Mouse (Mus musculus) lung, embryonic 15.5 days (tissue): ENCODE data around the gene Mesp2. TPM values are rescaled to one million over a fixed set of nuclear protein-coding genes. Genes with fewer than 3 reads are reported as not detected.

Experiments used
- ATAC-seq: fragments of 200-750 bp; cut with Nextera tagmentation; 2 replicates; pipeline ENCODE4 v1.8.0; 2017; ENCODE audit warnings: moderate number of reproducible peaks, borderline replicate concordance; ENCODE audit not compliant: low FRiP score, low TSS enrichment; ENCODE audit errors: extremely low read depth
- H3K27ac ChIP-seq: fragments of 300-500 bp; sonication (generic); 2 replicates; pipeline ENCODE4 v1.5.1; 2015; ENCODE audit warnings: moderate library complexity, mild to moderate bottlenecking, inconsistent platforms
- H3K27me3 ChIP-seq: fragments of 300-500 bp; sonication (generic); 2 replicates; pipeline ENCODE4 v1.6.1; 2015; ENCODE audit warnings: inconsistent platforms
- H3K36me3 ChIP-seq: fragments of 300-500 bp; sonication (generic); 2 replicates; pipeline ENCODE4 v1.6.1; 2015; ENCODE audit warnings: inconsistent platforms
- H3K4me1 ChIP-seq: fragments of 300-500 bp; sonication (generic); 2 replicates; pipeline ENCODE4 v1.6.1; 2015; ENCODE audit warnings: inconsistent platforms
- H3K4me2 ChIP-seq: fragments of 300-500 bp; sonication (generic); 2 replicates; pipeline ENCODE4 v1.6.1; 2015; ENCODE audit warnings: inconsistent platforms, mild to moderate bottlenecking, moderate library complexity
- H3K4me3 ChIP-seq: fragments of 300-500 bp; sonication (generic); 2 replicates; pipeline ENCODE4 v1.5.1; 2015; ENCODE audit warnings: mild to moderate bottlenecking, inconsistent platforms
- H3K9ac ChIP-seq: fragments of 300-500 bp; sonication (generic); 2 replicates; pipeline ENCODE4 v1.6.1; 2015; ENCODE audit warnings: inconsistent platforms
- H3K9me3 ChIP-seq: fragments of 300-500 bp; sonication (generic); 2 replicates; pipeline ENCODE4 v1.6.1; 2016; ENCODE audit warnings: inconsistent platforms
- WGBS: fragments of 180-500 bp; shearing (Covaris S2); methylation state at CpG from one replicate; pipeline ENCODE4 v1.1.7; 2015; 5-methylcytosine and 5-hydroxymethylcytosine counted together
- polyA plus RNA-seq: library from polyadenylated mRNA; unstranded; fragments of >200 nt; fragmentation: Nextera tagmentation; extraction: Ambion mirVana; gene quantifications from 2 replicates; pipeline ENCODE4 v1.2.1, GENCODE M21; 2015

Gene Mesp2
- 0.48 and 0.56 TPM in 2 replicates for polyA plus RNA-seq

GRCm38 (mm10) chr7:79810611-79811506 is at the start of gene Mesp2:
Mesp2 (plus strand) TSS chr7:79810727.
- Histone ChIP-seq H3K4me2 (peak within 1 kb of the TSS; percentile 64), H3K27ac (no peak within 1 kb of the TSS), H3K4me3 (peak within 1 kb of the TSS; percentile 27), H3K9ac (peak within 1 kb of the TSS; percentile 21; the same call in 1 of the 2 replicates), H3K4me1 (peaks cover 9% of the 10 kb centered on the region), H3K9me3 (no peaks in the 10 kb centered on the region), H3K36me3 (no peaks in the 10 kb centered on the region), H3K27me3 (peaks cover 34% of the 10 kb centered on the region)
- peak; percentile 55; the same call in 1 of the 2 replicates for ATAC-seq
- 8% methylated on average over 71 of the region's 71 CpGs for WGBS

- WGBS = 70% methylated on average over 5 of the region's 5 CpGs
- Histone ChIP-seq H3K27me3 (no peaks in the 10 kb centered on the region), H3K27ac (no peak overlapping the region), H3K36me3 (no peaks in the 10 kb centered on the region), H3K4me3 (no peak overlapping the region), H3K4me1 (0 out of 2 replicates have a peak, but pooled peaks cover 3% of the 10 kb centered on the region), H3K9ac (no peak overlapping the region), H3K9me3 (no peaks in the 10 kb centered on the region), H3K4me2 (no peak overlapping the region)
- no peak for ATAC-seq
Measured at GRCm38 (mm10) chr7:79761124-79761876, 49.2 kb upstream of the Mesp2 start.

DNA sequence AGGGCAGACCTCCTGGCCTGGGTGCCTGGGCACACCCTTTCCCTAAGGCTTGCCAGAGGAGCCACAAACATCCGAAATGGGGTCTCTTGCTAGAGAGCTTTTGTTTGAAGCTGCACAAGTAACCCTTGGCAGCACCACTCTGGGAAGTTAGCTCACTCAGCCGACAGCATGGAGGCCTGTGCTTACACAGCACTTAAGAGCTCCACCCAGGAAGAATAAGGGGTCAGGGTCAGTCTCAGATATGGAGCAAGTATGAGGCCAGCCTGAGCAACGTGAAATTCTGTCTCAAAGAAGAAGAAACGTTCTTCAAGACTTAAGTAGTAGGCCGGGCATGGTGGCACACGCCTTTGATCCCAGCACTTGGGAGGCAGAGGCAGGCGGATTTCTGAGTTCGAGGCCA is 48.4 kb upstream of the Mesp2 start:
- 0 out of 2 replicates have a peak, but pooled peaks cover 3% of the 10 kb centered on the region for H3K4me1 ChIP-seq
- no peak overlapping the region for H3K4me3 ChIP-seq
- no peaks in the 10 kb centered on the region for H3K27me3 ChIP-seq
- no peaks in the 10 kb centered on the region for H3K9me3 ChIP-seq
- WGBS = 52% methylated on average over 8 of the region's 8 CpGs
- ATAC-seq = no peak
- H3K9ac ChIP-seq = no peak overlapping the region
- H3K27ac ChIP-seq = no peak overlapping the region
- H3K36me3 ChIP-seq = no peaks in the 10 kb centered on the region
- no peak overlapping the region for H3K4me2 ChIP-seq

- no peaks in the 10 kb centered on the region for H3K36me3 ChIP-seq
- WGBS = 30% methylated on average over 1 of the region's 1 CpGs
- H3K27ac ChIP-seq = no peak overlapping the region
- no peak overlapping the region for H3K4me3 ChIP-seq
- H3K27me3 ChIP-seq = no peaks in the 10 kb centered on the region
- 0 out of 2 replicates have a peak, but pooled peaks cover 3% of the 10 kb centered on the region for H3K4me1 ChIP-seq
- ATAC-seq = no peak
- no peak overlapping the region for H3K9ac ChIP-seq
- no peak overlapping the region for H3K4me2 ChIP-seq
- no peaks in the 10 kb centered on the region for H3K9me3 ChIP-seq
Measured at GRCm38 (mm10) chr7:79765991-79766390, 44.5 kb upstream of the Mesp2 start.

- Histone ChIP-seq H3K9me3 (no peaks in the 10 kb centered on the region), H3K36me3 (no peaks in the 10 kb centered on the region), H3K4me2 (no peak overlapping the region), H3K9ac (no peak overlapping the region), H3K27ac (no peak overlapping the region), H3K4me3 (no peak overlapping the region), H3K27me3 (no peaks in the 10 kb centered on the region; the same call in 1 of the 2 replicates), H3K4me1 (no peaks in the 10 kb centered on the region)
- WGBS = 76% methylated on average over 3 of the region's 3 CpGs
- no peak for ATAC-seq
Measured at GRCm38 (mm10) chr7:79769664-79770063, 40.9 kb upstream of the Mesp2 start.

GRCm38 (mm10) chr7:79771561-79772512 is 38.7 kb upstream of the Mesp2 start:
- H3K27me3 ChIP-seq = no peaks in the 10 kb centered on the region; the same call in 1 of the 2 replicates
- no peak overlapping the region for H3K27ac ChIP-seq
- H3K9ac ChIP-seq = no peak overlapping the region
- WGBS = 45% methylated on average over 15 of the region's 15 CpGs
- no peaks in the 10 kb centered on the region for H3K36me3 ChIP-seq
- no peak overlapping the region for H3K4me3 ChIP-seq
- no peak overlapping the region for H3K4me2 ChIP-seq
- peak; percentile 27; the same call in 1 of the 2 replicates for ATAC-seq
- no peaks in the 10 kb centered on the region for H3K9me3 ChIP-seq
- no peaks in the 10 kb centered on the region for H3K4me1 ChIP-seq

GRCm38 (mm10) chr7:79780647-79781626 is 29.6 kb upstream of the Mesp2 start:
- Histone ChIP-seq H3K4me2 (peak overlapping the region; percentile 59), H3K9me3 (no peaks in the 10 kb centered on the region), H3K36me3 (no peaks in the 10 kb centered on the region), H3K4me1 (peaks cover 3% of the 10 kb centered on the region; the same call in 1 of the 2 replicates), H3K27ac (no peak overlapping the region), H3K9ac (peak overlapping the region; percentile 40), H3K27me3 (no peaks in the 10 kb centered on the region), H3K4me3 (peak overlapping the region; percentile 31)
- ATAC-seq = peak; percentile 33; the same call in 1 of the 2 replicates
- 23% methylated on average over 16 of the region's 16 CpGs for WGBS

GRCm38 (mm10) chr7:79781826-79782515 is 28.6 kb upstream of the Mesp2 start:
- H3K36me3 ChIP-seq = no peaks in the 10 kb centered on the region

DNA sequence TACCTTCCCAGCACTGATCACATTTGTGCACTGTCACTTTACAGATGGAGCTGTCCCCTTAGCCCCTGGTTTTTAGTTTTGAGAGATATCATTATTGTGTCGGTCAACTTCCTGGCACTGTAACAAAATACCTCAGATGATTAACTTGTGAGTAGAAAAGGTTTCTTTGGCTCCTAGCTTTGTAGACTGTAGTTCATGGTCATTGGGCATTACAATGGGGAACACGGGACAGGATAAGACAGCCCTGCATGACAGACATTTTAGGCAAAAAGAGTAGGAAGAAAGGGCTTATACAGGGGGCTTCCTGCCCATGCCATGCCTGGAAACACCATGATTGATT is 28.0 kb upstream of the Mesp2 start:
- Histone ChIP-seq H3K4me3 (no peak overlapping the region), H3K36me3 (no peaks in the 10 kb centered on the region)
- WGBS = 81% methylated on average over 2 of the region's 2 CpGs

More at GRCm38 (mm10) chr7:79781826-79782515, 28.6 kb upstream of the Mesp2 start:
- peaks cover 3% of the 10 kb centered on the region; the same call in 1 of the 2 replicates for H3K4me1 ChIP-seq
- H3K4me3 ChIP-seq = no peak overlapping the region
- no peak overlapping the region for H3K27ac ChIP-seq
- no peaks in the 10 kb centered on the region for H3K27me3 ChIP-seq
- no peak overlapping the region for H3K4me2 ChIP-seq
- no peak overlapping the region for H3K9ac ChIP-seq
- no peak for ATAC-seq
- H3K9me3 ChIP-seq = no peaks in the 10 kb centered on the region
- 68% methylated on average over 11 of the region's 11 CpGs for WGBS

DNA sequence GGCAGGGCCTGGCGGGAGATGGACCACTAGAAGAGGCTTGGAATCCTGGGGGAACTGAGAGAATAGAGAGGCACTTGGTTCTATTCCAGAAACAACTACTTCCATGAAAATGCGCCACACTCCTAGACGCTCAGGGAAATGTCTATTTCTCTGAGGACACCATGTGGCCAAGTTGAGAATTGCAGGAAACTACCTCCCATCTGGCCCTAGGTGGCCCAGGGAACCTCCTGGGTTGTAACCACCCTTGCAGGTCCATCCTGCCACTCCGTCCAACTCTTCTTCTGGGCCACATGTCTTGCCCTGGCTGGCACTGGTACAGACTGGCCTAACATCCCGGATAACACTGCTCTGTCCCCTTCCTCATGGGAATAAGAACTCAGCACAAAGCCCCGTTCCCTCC is 24.2 kb upstream of the Mesp2 start:
- 0 out of 2 replicates have a peak, but pooled peaks have one; percentile 14 for ATAC-seq
- Histone ChIP-seq H3K4me2 (no peak overlapping the region), H3K9ac (no peak overlapping the region), H3K4me3 (no peak overlapping the region), H3K9me3 (no peaks in the 10 kb centered on the region), H3K27ac (no peak overlapping the region), H3K4me1 (no peaks in the 10 kb centered on the region), H3K36me3 (no peaks in the 10 kb centered on the region), H3K27me3 (peaks cover 19% of the 10 kb centered on the region)
- WGBS = 20% methylated on average over 6 of the region's 6 CpGs

More for the DNA sequence above, 28.0 kb upstream of the Mesp2 start:
- ATAC-seq = no peak
- H3K9me3 ChIP-seq = no peaks in the 10 kb centered on the region
- no peak overlapping the region for H3K27ac ChIP-seq
- peaks cover 3% of the 10 kb centered on the region; the same call in 1 of the 2 replicates for H3K4me1 ChIP-seq
- H3K4me2 ChIP-seq = no peak overlapping the region
- no peaks in the 10 kb centered on the region for H3K27me3 ChIP-seq
- no peak overlapping the region for H3K9ac ChIP-seq
